Mouse (Mus musculus): ENCODE data around the gene Gdf3. TPM values are rescaled to one million over a fixed set of nuclear protein-coding genes. Genes with fewer than 3 reads are reported as not detected.

Gene Gdf3
- polyA plus RNA-seq (2012; rRNA removed; ENCODE audit: low replicate concordance), result 0.12 and 0.20 TPM in 2 replicates

GRCm38 (mm10) chr6:122609771-122610170 is at the start of gene Gdf3:
Gene Gdf3, minus strand, starts transcription at chr6:122610087.

GRCm38 (mm10) chr6:122626110-122626509 is 16.2 kb upstream of the Gdf3 start, which contains the start of gene Dppa3:
Gene Dppa3, plus strand, starts transcription at chr6:122626410.

GRCm38 (mm10) chr6:122602242-122602991 is 7.5 kb downstream of the Gdf3 start, which contains the start of gene Apobec1:
Gene Apobec1, minus strand, starts transcription at chr6:122602444.

Other genes starting within 250 kb of the Gdf3 start
- not detected in 2 replicates for gene Rimklb, start 111.3 kb downstream of the Gdf3 start, polyA plus RNA-seq (2012; rRNA removed; ENCODE audit: low replicate concordance)
- 9.8 and 15.8 TPM in 2 replicates for gene Mfap5, start 104.2 kb downstream of the Gdf3 start, polyA plus RNA-seq (2012; rRNA removed; ENCODE audit: low replicate concordance)
- 0.17 TPM in 1 of 2 replicates, not detected in the other for gene Aicda, start 56.3 kb downstream of the Gdf3 start, polyA plus RNA-seq (2012; rRNA removed; ENCODE audit: low replicate concordance)
- gene Apobec1, start 7.6 kb downstream of the Gdf3 start, polyA plus RNA-seq (2012; rRNA removed; ENCODE audit: low replicate concordance), result 4.8 and 6.3 TPM in 2 replicates
- gene Dppa3, start 16.3 kb upstream of the Gdf3 start, polyA plus RNA-seq (2012; rRNA removed; ENCODE audit: low replicate concordance), result not detected in 2 replicates
- gene Nanog, start 97.4 kb upstream of the Gdf3 start, polyA plus RNA-seq (2012; rRNA removed; ENCODE audit: low replicate concordance), result 0.05 TPM in 1 of 2 replicates, not detected in the other
- 0.83 and 0.96 TPM in 2 replicates for gene Slc2a3, start 191.6 kb upstream of the Gdf3 start, polyA plus RNA-seq (2012; rRNA removed; ENCODE audit: low replicate concordance)
- gene Foxj2, start 209.8 kb upstream of the Gdf3 start, polyA plus RNA-seq (2012; rRNA removed; ENCODE audit: low replicate concordance), result 6.4 and 7.7 TPM in 2 replicates
- gene C3ar1, start 246.1 kb upstream of the Gdf3 start, polyA plus RNA-seq (2012; rRNA removed; ENCODE audit: low replicate concordance), result 0.72 and 0.76 TPM in 2 replicates